Mouse (Mus musculus): ENCODE data around the gene Pde6b.

Pde6b gene

DNA sequence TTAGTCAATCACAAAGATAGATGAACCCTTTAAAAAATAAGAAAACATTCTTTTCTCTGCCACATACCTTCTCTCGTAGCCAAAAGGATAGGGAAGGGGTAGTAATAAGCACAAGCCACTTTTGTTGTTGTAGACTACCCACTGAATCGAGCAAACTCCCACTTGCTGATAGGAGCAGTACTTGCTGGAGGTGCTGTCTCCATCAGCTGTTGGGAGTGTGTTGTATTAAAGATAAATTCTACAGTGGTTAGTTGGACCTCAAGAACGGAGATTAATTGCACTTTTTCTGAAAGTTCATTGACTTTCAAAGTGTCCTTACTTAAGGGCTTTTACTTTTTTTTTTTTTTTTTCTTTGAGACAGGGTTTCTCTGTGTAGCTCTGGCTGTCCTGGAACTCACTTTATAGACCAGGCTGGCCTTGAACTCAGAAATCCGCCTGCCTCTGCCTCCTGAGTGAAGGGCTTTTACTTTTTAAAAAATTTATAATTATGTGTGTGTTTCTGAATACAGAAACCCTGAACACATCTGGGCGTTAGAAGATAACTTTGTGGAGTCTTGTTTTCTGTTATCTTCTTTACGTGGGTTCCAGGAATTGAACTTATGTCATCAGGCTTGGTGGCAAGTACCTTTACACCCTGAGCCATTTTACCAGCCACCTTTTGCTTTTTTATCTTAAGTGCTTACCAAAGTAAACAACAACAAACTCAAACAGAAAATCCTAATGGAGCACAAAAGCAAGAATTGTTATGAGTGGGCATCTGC is 77.1 kb downstream of the Pde6b start:
- no peak for DNase-seq

DNA sequence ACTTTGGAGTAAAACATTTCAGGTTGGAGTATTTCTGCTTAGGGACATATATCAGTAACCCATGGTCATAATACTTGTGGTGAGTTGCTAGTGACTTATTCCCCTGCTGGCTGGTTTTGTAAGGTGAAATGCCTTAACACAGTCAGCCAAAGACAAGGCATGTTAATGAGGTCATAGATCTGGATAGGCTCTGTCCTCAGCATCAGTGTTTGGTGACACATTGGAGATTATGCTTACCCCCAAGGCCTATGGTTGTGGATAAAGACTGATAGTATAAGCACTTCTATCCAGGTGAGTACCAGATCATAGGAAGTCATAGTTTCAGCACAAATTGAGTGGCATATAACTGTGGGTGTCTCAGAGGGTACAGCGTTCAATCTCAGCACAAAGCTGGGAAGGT is 78.5 kb downstream of the Pde6b start:
- DNase-seq: no peak

DNA sequence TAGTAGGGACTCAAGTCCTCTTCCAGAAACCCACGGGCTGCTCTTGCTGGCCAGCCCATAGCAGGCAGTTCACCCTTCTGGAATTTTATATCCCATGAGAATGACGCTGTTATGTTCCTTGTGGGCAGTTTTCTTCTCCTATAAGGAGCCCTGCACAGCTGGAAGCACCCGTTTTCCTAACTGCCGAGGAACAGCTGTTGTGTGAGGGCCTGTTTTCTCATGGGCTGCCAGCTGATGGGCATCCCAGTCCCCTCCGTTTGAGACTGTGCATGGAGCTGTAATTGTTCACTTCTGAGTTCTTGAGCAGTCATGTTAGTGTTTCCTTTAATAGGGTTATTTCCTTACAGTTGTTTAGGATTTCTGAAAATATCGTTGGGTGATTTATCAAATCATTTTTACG is 81.4 kb downstream of the Pde6b start:
- DNase-seq: no peak

DNA sequence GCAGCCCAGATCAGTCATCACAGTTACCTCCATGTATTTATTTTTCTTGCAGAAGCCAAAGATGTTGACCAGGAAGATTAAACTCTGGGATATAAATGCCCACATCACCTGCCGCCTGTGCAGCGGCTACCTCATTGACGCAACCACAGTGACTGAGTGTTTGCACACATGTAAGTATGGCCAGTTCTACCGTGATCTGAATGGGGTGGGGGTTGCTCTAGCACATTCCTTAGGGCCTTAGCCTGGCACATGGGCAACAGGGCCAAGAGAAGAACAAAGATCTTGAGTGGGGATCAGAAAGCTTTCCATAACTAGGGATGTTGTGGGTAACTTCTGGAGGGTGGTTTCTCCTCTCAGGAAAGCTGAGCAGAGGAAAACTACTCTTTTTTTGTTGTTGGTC is 85.5 kb downstream of the Pde6b start:
- no peak for DNase-seq

DNA sequence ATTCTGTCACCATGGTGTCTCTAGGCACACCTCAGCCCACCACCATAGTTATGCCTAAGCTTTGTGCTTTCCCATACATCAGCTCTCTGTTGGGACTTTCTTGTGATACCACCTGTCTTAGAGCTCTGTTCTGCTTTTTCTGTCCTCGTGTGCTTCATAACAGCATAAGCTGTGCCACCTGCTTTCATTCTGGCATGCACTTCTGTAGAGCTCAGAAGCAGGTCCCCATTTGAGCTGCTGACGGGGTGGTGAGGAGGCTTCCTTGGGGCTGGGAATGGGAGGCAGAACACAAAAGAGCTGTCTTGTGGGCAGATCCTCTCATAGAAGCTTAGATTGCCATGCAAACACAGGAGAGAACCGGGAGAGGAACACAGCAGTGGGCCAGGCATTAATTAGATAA is 87.8 kb downstream of the Pde6b start:
- no peak for DNase-seq

All from cerebellum, adult 9-11 months (tissue).